Mouse (Mus musculus): Measurements from ENCODE around the gene Vmn1r40.

Vmn1r40 gene

DNA sequence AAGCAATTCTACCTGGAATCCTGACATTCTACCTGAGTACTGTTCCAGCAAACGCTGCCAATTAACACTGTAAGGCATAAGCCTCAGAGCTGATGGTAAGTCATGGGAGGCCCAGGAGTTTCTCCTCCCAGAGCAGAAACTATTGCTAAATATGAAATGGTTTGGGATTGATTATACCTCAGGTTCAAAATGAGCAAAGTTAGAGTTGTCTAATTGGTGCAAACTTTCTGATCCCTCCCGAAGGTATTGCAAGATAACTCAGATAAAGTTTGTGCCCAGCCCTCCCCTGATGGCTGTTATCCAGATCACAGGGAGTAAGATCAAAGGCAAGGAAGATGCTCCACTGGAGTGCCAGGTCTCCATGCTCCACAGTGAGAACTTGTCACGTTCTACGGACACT is at the start of gene Vmn1r40:
TSS of gene Vmn1r40 (plus strand) at position 301 of the 400 bp plus-strand sequence.
- DNase-seq (ENCODE audit: low read depth, low spot score), result no peak

DNA sequence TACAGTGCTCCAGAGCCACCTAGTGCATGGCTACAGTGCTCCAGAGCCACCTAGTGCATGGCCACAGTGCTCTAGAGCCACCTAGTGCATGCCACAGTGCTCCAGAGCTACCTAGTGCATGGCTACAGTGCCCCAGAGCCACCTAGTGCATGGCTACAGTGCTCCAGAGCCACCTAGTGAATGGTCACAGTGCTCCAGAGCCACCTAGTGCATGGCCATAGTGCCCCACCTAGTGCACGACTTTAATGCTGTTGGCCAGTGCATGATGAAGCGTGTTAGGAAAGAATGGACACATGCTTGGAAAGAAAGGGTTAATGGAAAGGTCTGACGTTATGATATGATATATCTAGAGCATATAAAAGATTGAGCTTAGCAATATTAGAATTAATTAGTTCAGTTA is 49.0 kb upstream of the Vmn1r40 start:
- DNase-seq (ENCODE audit: low read depth, low spot score), result no peak

DNA sequence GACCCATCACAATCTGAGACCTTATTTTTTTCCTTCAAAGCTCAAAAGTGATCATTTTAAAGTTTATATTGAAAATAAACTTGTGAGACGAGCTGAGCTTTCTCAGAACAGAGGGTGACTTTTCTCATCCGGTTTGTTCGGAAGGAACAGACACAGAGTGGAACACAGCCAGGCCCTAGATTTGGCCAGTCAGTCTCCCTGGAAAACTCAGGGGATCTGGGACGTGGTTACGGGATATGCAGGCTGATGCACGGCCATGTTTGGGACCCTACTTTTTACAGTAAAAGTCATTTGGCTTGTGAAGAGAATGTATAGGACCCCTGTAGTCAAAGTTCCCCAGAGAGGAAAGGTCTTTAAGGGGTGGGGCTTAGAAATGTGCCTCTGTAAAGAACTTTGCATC is 48.4 kb upstream of the Vmn1r40 start:
- no peak for DNase-seq (ENCODE audit: low read depth, low spot score)

DNA sequence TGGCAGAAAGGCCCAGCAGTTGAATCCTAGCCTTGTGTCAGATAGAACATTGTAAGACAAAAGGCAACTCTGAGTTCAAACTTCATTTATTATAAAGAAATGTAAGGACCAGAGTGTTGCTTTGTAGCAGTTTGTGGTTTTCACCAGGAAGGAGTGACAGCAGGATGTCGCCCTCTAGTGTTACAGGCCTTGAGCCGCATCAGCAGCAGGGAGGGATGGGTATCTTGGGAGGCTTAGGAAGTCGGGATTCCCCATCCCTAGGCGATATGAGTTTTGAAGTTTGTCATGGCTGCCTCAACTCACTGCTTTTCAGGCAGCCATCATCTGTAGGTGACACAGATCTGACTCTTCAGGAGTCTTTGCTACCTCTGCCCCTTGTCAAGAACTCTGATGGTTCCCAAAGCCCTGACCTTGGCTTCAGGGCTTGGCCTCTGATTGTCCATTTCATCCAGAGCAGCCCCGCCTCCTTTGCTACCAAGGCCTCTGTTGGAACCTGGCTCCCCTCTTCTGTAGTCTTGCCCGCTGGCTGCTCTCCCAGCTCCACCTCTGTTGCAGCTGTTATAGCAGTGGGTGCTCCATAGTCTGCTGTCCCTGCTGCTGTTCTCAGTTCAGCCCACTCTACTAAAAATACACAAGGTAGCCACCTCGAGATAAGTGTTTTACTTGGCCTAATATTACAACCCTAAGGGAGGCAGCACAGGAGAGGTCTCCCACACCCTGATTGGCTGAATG is 47.5 kb upstream of the Vmn1r40 start:
- no peak for DNase-seq (ENCODE audit: low read depth, low spot score)

DNA sequence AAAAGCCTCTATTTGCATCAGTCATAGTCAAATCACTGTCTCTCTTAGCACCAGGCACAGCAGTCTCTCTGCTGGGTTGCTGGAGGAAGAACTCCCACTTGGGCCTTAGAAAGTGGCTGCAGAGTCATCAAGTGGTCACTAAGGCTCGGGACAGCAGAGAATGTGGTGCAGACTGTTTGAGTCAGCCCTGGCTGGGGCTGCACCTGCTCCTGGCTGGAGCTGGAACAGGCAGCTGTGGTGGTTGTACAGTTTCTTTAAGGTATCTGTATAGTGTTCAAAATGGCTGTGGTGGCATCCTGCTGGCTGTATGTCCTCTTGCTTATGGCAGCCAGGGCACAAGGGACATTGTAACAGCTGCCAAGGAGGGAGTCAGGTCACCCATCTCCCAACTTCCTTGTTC is 46.9 kb upstream of the Vmn1r40 start:
- DNase-seq (ENCODE audit: low read depth, low spot score), result no peak

DNA sequence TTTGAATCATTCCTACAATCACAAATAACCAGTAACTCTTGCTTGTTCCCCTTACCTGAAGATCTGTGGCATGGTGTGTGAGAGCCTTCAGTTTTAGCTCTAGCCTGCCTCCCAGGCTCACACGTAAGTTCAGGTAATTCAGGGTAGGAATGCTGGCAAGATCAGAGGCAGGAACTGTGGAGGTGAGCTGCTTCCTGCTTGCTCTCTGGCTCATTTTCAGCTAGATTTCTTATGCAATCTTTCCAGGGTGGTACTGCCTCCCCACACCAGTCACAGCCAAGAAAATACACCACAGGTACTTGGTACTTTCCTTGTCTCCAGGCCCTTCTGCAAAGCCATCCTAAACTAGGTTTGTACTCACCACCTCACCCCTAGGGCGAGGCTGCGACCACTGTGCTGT is 44.8 kb upstream of the Vmn1r40 start:
- DNase-seq (ENCODE audit: low read depth, low spot score), result no peak

DNA sequence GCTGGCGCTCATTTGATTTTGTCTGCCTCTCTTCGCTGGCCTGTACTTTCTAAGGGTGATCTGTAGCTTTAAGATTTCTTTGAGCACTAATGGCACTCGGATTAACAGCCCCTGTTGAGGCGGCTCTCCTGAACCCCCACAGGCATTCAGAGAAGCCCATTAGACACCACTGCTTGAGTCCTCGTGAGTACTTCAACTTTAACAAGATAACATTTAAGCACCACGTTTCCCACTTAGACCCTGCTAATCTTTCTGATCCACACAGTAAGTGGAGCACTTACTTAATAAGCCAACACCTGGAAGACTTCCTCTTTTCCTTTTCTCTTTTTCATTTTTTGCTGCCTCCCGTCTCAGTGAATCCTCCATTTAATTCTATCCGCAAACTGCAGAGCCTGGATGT is 42.2 kb upstream of the Vmn1r40 start:
- DNase-seq (ENCODE audit: low read depth, low spot score), result no peak

DNA sequence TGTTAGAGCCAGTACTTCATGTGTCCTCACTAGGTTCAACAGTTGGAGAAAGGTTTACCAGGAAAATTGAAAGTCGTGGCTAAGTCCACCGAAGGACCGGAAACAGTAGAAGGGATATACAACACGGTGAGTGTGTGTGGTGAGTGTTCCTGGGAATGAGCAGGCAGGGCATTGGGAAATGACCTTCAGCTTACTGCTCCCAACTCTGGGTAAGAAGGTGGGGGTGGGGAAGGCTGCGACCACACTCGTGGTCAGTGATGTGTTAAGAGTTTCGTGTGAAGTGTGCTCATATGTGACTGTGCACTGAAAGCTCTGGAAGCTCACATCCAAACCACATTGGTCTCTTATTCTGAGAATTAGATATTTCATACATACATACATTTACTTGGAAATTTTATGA is 41.7 kb upstream of the Vmn1r40 start:
- DNase-seq (ENCODE audit: low read depth, low spot score), result no peak

DNA sequence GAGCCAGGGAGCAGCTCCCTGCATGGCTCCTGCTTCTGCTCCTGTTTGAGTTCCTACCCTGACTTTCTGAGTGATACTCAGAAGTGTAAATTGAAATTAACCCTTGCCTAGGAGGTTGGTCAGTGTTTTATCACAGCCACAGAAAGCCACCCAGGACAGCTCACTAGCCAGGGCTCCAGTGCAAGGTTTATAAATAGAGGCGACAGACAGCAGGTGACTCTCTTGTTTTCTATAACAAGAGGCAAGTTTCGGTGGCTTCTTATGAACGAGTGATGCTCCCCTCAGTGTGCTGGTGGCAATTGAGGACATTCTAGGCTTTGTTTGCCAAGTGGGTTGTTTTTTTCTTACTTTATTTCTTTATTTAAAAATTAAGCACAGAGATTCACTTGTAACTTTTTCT is 40.4 kb upstream of the Vmn1r40 start:
- DNase-seq (ENCODE audit: low read depth, low spot score), result no peak

DNA sequence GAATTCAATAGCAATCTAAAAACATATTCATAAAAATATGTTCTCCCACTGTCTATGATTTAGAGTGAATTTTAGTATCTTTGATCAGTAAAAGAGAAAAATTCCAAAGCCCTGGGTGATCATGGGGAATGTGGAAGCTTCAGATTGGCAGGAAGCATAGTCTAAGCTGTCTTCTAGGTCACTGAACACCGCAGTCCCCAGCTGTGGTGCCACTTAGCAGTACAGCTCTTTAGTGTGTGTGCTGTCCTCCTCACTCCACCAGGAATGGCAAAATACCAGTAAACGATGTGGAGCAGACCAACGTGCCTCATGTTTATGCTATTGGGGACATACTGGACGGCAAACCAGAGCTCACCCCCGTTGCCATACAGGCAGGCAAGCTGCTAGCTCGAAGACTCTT is 37.8 kb upstream of the Vmn1r40 start:
- no peak for DNase-seq (ENCODE audit: low read depth, low spot score)

DNA sequence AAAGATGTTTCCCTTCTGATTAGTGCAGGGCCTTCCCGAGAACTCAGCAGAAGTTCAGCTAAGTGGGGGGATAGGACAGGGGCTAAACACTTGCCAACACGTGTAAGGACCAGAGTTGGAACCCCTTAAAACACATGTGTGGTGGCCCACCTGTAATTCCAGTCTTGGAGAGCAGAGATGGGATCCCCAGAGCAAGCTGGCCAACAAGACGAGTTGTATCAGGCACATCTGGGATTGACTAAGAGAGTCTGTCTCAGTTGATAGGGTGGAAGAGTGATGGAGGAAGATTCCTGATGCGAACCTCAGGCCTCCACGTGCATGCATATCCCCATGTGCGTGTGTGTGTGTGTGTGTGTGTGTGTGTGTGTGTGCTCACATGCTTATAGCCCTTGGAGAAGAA is 35.9 kb upstream of the Vmn1r40 start:
- DNase-seq (ENCODE audit: low read depth, low spot score), result no peak

DNA sequence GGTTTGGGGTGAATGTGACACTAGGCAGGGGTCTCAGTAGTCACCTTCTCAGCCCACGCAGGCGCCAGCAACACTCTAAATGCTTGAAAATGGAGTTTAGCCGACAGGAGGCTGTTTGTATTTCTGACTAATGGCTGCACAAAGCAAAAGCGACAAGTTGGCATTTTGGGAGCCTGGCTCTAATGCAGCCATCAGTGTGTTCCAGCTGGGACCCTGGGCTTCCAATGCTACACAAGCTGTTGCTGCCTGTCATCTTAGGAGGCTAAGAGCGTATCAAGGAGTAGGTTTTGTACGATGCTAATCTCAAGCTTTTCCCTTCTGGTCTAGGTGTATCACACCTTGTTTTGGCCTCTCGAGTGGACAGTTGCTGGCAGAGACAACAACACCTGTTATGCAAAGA is 34.7 kb upstream of the Vmn1r40 start:
- no peak for DNase-seq (ENCODE audit: low read depth, low spot score)

DNA sequence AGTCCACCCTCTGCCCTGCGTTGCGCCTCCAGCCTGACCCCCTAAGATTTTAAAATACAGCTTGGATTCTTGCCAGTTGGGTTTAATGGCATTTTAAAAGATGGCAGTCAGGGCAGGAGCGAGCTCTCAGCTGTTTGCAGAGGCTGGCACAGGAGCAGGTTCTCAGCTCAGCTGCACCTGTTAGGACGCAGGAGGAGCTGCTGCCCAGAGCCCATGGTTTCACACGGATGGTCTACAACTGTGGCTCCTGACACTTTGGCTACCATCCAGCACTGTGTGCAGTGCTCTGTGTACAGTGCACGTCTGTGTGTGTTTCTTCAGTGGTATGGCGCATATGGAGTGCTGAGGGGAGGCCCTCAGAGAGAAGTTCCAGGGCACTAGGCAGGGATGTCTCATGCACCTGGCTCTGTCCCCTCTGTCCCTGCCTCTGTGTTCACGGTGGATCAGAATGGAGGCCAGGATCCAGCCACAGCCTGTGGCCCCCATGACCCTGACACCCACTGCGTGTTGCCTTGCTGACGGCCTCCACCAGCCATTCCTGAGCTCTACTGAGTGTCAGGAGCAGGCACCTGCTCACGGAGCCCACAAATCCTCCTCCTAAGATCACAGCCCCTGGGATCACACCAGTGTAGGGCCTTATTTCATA is 34.1 kb upstream of the Vmn1r40 start:
- no peak for DNase-seq (ENCODE audit: low read depth, low spot score)

DNA sequence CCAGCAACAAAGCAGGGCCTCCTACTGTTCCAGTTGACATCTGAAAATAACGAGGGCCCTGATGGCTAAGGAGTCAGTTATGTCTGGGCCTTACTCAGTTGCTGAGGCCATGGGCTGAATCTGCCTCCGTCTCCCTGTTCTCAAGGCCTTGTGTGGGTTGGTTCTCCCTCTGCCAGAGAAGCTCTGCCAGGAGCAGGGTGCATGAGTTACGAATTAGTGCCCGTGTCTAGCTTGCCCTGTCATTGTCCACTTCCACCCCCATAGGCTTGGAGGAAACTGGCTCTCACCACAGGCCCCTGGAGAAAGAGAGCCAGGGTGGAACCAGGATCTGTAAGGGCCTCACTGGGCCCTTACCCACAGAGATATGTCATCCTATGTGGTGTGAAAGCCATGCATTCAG is 28.8 kb upstream of the Vmn1r40 start:
- no peak for DNase-seq (ENCODE audit: low read depth, low spot score)

DNA sequence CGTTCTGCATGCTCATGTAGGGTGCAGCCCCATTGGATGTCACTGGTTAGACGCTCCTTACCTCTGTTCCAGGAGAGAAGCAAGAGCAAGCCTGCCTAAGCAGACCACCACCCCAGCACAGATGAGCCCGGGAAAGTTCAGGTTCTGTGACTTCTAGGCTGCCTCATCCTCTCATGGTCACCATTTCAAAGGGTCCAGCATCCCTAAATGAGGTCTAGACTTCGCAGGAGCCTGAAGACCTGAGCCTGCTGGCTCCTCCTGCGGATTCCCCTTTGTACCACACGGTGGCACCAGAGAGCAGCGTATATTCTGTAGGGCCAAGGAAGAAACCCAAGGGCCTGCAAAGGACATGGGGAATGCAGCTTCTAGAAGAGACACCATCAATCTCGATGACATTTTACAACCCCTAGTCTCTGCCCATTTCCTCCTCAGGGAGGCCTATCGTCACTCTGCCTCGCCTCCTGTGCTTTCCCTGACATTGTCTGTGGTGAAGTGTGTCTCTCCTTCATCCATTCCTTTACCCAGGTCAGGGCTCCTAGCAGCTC is 28.0 kb upstream of the Vmn1r40 start:
- DNase-seq (ENCODE audit: low read depth, low spot score), result peak; percentile 47

DNA sequence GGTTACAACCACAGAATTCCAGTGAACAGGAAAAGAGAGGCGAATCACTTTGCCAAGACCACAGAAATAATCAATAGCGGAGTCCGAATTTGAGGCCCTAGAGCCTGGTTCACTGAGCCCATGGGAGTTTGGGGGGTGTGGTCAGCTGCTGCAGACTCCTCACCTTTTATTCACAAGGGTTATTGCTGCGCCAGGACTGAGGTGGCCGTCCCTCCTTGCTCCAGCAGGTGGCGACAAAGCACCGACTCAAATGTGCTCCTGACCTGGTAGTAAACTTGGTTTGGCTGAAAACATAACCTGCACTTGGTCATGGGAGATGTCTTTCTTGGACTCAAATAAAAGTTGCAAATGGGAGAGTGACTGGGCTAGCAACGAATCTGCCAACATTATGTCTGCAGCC is 27.2 kb upstream of the Vmn1r40 start:
- DNase-seq (ENCODE audit: low read depth, low spot score), result peak; percentile 57

DNA sequence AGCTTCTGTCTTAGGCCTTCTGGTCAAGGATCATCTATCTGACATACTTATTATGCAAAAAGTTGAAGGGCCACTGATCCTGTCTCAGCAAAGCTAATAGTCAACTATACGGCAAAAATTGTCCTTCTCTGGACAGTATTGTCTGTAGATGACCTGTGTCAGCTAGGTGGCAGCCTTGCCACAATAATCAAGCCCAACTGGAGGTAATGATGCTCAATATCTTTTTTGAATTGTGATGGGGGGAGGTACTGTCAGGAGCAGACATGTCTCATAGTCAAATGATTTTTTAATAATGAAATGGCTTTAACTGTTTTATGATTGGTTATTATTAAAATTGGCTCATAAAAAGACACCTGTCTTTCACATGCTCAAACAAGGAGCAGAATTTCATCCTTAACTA is 23.1 kb upstream of the Vmn1r40 start:
- no peak for DNase-seq (ENCODE audit: low read depth, low spot score)

DNA sequence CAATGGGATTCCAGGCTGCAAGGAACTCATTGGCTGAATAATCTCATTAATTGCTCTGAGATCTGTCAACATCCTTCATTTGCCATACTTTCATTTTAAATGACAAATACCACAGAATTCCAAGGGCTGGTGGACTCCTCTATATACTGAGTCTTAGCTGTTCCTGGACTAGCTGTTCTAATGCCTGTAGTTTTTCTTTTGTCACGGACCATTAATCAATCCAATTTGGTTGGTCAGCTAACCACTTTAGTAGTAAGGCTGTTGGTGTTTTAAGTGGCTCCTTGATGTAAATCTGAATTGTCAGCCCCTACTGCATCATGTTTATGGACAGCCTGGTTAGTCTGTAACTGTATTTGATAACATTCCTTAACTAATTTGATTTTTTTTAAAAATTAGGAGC is 20.2 kb upstream of the Vmn1r40 start:
- no peak for DNase-seq (ENCODE audit: low read depth, low spot score)

DNA sequence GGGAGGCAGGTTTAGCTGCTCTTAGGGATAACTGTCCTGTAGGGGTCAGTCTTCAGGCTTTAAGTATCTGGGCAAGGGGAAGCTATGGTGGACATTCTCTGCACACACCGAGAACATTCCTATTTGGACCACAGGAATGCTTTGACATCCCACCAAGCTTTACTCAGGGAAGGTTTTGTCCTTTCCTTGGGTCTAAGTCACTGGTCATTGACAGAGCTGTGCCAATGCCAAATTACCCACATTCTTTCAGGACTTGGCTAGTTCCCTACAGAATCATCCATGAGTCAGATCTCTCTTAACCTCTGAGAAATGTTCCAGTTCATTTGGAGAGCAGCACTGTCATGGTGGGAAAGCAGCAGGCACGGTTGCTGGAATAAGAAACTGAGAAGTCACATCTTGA is 716 bp upstream of the Vmn1r40 start:
- no peak for DNase-seq (ENCODE audit: low read depth, low spot score)

DNA sequence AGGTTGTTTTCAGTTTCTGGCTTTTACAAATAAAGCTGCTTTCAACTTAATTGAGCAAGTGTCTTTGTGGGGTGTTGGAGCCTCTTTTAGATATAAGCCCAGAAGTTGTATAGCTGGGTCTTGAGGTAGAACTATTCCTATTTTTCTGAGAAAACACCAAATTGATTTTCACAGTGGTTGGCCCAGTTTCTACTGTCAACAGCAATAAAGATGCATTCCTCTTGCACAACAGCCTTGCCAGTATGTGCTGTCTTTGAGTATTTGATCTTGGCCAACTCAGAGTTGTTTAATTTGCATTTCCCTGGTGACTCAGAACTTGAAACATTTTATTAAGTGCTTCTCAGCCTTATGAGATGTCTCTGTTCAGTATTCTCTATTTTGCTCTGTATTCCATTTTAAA is 10.7 kb downstream of the Vmn1r40 start:
- DNase-seq (ENCODE audit: low read depth, low spot score), result no peak

DNA sequence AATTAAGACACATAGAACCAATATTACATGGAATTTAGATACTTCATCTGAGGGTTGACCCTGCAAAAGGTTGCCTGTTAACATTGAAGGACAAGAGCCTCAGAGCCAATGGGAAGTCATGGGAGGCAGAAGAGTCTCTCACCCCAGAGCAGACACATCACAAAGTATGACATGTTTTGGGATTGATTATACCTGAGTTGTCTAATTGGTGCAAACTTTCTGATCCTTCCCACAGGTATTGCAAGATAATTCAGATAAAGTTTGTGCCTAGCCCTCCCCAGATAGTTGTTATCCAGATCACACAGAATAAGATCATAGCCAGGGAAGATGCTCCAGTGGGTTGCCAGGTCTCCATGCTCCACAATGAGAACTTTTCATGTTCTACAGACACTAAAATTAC is 33.1 kb downstream of the Vmn1r40 start, which contains the start of gene Vmn1r41:
TSS of gene Vmn1r41 (plus strand) at position 301 of the 400 bp plus-strand sequence.
- DNase-seq (ENCODE audit: low read depth, low spot score), result no peak

DNA sequence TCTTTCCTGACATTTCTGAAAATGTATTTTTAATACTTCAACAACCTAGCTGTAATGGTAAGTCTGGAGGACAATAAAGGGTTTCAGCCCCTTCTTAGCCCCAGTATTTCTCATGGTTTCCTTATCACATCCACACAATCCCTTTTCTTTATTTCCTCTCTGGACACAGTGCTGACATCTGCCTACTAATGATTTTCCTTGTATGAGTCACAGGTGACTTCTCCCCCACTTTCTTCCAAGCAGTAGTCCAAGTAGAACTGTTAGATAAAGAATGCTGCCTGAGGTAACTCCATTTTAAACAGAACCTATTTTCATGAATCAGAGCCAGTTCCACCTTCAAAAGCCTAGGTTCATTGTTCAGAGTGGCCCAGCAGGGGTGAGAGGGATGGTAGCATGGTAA is 35.5 kb downstream of the Vmn1r40 start:
- no peak for DNase-seq (ENCODE audit: low read depth, low spot score)

Data from retina, postnatal 7 days (tissue).